Mouse (Mus musculus) spleen, postnatal 10 days (tissue): ENCODE measurements around the gene Cntfr.

Source experiments
- DNase-seq, 2 experiments: peaks; one replicate each; pipeline ENCODE4 v3.0.0; 2021 to 2022; ENCODE audit warnings: low spot score in 2 of 2

Cntfr gene

DNA sequence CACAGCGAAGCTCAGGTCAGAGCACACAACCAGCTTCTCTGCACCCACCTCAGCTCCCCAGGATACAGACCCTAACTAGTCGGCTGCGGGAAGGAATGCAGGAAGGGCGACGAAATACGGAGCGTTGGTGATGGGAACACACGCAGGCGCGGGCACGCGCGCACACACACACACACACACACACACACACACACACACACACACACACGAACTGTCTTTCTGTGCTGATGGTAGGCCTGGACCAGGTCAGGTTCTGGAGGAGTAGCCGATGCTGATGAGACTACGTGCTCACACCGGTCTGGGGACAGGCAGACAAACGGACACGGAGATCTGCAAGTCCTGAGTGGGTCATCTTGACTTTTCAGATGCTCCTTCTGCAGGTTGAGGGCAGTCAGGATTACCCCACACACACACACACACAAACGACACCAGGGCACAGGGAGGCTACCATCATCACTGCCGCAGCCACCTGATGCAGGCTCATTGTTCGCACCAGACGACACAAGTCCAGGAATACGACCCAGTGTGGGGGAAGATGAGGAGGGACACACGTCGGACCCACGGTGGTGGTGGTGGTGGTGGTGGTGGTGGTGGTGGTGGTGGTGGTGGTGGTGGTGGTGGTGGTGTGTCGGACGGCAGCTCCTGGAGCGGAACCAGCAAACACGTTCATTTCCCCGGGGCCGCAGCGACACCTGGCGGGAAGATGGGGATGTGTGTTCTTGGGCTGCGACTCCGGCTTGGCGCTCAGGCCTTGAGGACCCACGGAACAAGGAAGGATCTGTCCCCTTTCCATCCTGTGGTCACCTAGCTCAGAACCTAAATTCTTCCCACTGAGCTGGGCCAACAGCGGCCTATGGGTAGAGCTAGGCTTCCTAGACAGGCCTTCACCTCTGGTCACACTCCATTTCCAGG, at the start of gene Cntfr:
Gene Cntfr, minus strand, starts transcription at position 160 of the 912 bp plus-strand sequence.
- peak; percentile 52 to 81 for DNase-seq

DNA sequence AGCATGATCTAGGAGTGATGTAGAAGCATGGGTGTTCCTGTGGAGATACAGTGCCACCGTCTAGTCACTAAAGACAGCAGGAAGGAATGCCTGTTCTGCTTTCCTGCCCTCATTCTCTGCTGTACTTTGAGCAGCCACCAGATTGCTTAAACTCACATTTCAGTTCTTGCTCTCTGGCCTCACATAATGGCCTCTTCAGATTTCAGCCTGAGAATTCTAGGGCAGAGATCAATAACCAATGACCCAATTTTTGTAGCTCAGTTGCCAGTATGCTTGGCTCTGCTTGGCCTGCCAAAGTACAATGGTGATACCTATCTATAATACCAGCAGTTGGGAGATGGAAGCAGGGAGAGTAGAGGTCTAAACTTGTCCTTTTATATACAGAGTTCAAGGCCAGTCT, 48.1 kb upstream of the Cntfr start:
- DNase-seq = no peak

DNA sequence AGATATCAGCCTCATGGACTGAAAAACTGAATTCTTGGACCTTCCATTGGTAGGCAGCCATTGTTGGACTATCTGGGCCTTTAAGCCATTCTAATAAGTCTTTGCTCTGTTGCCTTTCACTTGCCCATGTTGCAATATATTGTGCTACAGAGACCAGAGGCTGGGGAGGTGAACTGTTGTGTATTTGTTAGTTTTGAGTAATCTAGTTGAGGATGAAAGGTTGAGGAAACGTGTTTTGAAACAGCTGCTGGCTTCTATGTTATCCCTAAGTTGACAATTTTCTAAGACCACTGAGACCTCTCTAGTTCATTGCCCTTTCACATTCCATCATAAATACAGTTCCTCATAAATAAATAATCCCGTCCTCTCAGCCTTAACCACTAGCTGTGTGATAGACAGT, 47.2 kb upstream of the Cntfr start:
- no peak for DNase-seq

DNA sequence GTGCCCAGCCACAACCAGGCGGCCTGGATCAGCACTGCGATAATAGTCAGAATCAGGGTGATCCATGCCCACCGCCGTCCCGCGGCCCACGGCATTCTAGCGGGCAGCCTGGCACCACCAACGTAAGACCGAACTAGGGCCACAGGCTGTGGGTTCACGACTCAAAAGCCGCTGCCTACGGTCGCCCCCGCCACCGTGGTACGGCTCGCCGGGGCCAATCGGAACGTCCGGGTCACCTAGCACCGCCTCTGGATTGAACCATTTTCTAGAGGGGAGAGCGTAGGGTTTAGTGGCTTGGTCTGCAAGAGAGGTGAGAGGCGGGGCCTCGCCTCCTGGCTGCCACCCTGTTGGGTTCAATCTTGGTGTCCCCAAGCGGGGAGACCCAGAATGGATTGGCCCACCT, 44.3 kb upstream of the Cntfr start:
- peak; percentile 77 to 88 for DNase-seq

DNA sequence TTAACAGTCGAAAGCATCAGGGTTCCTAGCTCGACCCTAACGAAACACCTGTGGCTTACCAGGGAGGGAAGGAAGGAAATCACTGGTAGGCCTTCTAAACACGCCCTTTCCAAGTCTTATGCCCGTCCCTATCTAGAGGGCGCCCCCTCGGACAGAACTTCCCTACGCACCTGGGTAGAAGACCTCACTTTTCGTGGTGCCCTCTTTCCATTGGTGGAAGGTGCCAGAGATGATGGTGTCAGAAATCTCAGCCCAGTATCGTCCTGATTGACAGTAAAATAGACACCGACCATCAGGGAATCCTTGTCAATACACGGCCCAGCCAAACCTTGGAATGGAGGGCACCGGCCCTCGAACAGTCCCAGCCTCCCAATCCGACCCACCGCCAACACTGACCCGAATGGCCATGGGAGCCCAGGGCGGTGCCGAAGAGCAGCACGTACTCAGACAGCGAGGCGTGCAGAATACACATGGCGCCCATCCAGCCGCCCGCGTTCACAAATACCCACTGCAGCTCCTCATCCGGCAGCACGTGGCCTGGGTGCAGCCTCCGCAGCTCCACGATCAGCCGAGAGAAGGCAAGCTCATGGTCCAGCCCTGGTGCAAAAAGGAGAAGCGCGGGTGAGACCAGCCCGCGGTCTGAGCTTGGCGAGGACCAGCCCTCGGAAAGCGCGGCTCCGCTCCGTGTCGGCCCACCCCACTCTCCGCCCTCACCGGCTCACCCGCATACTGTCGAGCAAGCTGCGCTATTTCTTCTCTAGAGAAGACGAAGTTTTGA, 43.7 kb upstream of the Cntfr start:
- DNase-seq = peak in 1 of 2 experiments; percentile 67

DNA sequence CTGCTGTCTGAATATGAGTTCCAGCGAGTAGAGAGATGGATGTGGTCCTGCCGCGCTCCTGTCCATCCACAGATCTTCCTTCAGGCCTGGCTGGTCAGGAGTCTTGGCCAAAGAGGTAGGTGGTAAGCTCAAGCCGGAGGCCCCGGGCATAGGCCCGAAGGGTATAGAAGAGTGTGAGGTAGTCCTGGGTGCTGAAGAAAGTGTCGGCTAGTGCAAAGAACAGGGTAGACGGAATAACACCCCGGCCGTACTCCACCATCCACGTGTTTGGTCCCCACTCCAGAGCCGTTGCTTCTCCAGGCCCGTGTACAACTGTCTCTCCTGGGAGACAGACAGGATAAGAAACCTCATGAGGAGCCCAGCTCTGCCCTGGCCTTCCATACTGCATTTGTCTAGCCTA, 42.4 kb upstream of the Cntfr start:
- no peak for DNase-seq

DNA sequence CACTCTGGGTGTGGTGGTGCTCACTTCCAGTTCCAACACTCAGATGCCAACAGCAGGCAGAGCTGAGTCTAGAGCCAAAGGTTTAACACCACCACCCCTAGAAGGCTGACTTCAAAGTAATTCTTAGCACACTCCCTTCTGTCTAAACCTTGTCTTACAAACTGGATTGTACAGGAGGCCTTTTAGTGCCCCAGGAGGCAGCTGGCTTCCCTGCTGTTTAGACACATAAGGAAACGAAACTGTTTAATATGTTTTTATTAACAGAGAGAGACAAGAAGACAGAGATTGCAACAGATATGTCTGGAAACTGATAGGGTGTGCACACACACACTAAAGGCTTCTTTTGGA, 41.3 kb upstream of the Cntfr start:
- DNase-seq = no peak

DNA sequence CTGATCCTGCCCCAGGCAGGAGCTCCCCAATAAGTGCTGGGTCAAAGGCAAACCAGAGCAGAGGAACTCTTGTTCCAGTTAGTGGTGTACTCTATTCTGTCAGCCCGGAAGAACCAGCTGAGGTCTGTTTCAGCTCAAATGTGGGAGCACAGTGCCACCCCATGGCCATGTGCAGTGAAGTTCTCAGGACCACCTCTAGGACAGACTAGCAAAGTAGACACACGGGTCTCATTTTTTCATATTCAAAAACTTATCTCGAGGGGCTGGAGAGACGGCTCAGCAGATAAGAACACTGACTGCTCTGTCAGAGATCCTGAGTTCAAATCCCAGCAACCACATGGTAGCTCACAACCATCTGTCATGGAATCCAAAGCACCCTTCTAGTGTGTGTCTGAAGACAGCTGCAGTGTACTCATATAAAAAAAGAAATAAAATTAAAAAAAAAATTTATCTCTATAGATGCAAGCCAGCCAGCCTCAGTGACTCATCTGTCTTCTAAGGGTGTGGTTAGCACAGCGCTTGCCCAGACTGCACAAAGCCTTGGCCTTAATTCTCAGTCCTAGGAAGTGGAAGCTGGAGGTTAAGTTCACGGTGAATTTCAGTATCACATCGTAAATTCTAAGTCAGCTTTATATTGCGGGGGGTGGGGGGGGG, 40.8 kb upstream of the Cntfr start:
- DNase-seq = peak; percentile 29 to 79

DNA sequence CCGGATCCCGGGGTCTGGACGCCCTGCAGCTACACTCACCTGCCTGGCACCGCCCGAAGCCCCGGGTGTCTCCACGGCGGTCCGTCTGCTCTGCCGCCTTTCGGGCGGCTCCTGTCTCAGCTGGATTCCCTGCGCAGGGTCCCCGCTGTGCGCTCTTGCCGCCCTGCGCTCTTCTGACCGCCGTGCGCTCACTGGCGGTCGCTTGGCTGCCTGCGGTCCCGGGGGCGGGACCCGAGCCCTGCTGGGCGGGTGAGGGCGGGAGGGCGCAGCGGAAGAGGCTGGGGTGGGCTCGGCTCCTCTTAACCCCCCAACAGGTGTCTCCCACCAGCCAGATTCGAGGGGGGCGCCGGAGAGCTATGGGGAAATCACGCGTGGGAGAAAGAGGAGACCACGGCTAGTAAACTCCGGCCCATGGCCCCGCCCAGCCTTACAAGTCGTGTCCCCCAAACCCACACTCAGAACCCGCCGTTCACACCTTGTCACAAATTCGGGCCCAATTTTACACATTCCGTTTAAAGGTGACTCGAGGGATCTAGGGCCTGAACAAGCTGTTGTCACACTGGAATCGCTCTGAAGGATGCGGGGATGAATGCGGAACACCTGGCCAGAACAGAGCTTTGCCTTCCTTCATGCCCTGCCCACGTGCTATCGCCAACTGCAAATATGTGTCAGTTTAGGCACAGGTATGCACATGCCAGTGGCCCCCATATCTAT, 34.3 kb upstream of the Cntfr start, which contains the start of gene Arid3c:
Gene Arid3c, minus strand, starts transcription at position 91 of the 714 bp plus-strand sequence.
- no peak for DNase-seq

DNA sequence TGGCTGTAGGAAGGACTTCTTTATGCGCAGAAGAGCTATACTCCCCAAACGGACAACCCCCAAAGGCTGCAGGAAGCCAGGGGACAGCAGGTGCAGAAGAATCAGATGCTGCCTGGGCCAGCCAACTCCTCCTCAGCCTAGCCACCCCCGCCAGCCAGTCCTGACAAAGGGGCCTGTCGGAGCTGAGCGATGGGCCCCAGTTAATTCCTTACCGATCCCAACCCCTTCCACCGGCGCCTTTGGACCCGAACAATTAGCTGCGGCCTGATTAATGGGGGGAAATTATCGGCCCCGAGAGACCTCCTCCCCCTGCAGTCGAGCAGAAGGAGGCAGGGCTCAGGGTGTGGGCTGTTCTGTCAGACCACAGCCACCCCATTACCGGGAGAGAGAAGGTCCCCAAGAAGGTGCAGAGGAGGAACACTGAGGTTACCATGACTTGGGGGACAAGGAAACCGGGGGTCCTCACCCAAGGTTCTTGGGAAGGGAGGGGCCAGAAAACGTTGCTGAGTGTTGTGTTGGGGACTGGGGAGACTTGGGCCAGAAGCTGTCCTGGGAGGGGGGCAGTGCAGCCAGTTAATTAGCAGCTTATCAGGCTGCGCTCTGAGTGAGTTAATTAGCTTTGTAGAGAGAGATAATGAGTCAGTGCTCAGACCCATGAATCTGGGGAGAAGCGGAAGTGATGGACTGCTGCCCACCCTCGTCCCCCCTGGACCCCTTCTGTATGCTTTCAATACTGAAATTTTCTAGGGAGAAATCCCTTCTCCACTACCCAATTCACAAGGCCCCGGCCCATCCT, 30.1 kb upstream of the Cntfr start:
- DNase-seq = no peak

DNA sequence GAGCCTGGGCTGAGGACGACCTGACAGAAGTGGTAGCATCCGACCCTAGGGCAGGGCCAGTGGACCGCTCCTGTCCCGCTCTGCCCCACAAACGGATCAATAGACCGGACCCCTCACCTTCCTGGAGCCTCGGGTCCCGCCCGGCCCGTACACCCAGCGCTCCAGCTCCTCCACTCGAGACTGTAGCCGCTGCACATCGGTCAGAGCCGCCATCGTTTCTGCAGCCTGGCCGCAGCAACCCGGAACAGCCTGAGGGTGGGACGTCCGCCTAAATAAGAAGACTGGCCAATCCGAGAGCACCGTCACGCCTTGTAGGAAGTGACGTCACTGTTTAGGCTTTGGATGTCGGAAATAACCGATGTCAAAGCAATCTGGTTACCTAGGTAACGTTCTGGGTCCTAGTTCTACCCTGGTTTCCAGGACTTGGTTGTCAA, 26.0 kb upstream of the Cntfr start, which contains the start of gene Dctn3:
Gene Dctn3, minus strand, starts transcription at position 253 of the 434 bp plus-strand sequence.
- peak; percentile 71 to 87 for DNase-seq

DNA sequence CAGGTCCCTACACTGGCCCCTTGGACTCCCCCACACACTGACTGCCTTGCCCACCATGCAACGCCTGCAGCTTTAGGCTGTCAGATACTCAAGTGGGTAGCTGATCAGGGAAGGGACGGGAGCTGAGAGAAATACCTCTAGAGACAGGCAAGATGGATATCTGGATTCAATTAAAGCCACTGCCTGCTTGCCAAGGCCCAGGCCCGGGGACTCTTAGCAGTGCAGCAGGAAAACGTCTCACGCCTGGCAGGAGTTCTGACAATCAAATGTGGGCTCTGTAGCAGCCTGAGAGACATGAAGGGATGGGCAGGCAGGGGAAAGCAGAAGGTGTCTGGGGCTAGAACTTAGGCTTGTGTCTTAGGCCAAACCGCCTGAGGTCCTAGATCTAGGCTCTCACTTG, 19.9 kb upstream of the Cntfr start:
- DNase-seq = no peak

DNA sequence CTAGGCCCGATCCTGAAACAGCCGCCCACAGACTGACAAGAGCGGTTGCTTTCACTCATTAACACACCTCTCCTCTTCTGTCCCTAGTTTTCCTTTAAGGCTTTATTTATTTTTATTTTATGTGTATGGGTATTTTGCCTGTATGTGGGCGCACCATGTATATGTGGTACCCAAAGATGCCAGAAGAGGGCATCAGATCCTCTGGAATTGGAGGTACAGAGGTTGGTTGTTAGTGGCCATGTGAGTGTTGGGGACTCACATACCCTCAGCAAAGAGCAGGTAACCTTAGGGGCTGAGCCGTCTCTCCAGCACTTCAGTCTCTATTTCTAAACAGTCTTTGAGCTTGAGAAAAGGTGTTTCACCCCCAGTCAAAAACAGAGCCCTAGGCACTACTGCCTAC, 18.7 kb upstream of the Cntfr start:
- DNase-seq = peak in 1 of 2 experiments; percentile 53

DNA sequence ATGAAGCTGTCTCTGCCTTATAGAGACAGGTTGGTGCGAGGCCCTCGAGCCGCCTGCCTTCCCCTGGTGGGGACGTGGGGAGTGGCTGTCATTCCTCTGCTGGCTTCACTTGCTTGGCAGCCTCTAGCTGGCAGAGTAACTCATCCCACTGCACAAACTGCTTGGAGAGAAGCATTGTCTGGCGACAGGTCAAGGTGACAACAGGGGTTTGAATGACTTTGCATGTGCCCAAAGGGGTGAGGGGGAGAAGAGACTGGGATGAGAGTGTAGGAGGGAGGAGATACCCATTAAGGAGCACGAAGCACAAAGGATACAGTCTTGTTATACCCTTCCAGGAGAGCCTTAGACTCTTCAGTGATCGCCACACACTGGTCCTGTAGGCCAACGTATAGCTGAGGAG, 18.2 kb upstream of the Cntfr start:
- no peak for DNase-seq

DNA sequence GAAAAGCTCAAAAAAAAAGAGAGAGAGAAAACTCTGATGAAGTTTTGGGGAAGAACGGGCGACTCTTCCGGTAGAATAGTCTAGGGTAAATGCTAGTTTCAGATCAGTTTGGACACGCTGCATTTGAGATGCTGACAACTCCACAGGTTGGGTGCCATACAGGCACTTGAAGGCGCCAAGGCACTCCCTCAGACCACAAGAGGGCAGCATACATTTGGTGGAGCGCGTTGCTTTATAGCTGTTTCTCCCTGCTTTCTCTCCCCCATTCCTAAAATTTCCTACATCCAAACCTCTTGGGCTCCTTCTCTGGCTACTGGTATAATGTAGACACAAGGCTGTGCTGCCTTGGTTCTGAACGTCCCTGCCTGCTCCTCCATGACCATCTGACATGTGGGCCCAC, 17.4 kb upstream of the Cntfr start:
- DNase-seq = peak; percentile 43 to 71

DNA sequence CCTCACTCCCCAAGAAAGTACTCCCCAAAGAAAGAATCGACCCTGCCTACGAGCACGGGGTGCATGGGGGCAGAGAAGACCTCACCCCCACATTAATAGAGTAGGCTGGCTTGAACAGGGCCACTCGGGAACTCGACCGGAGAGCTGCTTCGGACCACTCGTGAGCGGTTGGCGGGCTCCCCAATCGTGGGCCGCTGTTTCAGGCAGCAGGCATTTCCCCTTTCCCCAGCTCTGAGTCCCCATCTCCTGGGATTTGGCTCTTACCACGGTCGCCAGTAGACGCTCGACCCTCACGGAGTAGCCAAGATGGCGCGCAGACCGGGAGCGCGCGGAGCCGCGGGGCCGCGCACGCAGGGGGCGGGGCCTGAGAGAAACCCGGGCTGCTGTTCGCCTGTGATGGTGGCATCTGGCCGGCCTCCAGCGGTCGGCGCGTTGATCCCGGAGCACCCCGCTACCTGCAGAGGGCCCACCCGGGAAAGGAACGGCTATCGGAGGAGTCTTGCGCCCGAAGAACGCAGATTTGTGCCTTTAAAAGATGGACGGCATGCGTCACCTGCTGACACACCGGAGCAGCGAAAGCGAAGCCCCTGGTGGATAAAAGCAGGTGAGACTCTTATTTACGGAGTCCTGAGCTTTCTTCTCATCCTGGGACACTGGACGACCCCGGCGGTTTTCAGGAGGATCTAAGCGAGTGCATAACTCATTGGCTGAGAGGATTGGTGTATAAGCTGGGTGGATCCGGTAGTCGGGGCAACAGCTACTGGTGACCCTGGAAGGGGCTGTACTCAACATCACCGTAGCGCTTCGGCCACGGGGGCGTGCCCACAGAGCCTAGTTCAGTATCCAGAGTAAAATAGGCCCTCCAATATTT, 16.5 kb upstream of the Cntfr start, which contains the start of gene Rpp25l:
Gene Rpp25l, minus strand, starts transcription at position 338 of the 871 bp plus-strand sequence.
- peak; percentile 85 to 91 for DNase-seq

DNA sequence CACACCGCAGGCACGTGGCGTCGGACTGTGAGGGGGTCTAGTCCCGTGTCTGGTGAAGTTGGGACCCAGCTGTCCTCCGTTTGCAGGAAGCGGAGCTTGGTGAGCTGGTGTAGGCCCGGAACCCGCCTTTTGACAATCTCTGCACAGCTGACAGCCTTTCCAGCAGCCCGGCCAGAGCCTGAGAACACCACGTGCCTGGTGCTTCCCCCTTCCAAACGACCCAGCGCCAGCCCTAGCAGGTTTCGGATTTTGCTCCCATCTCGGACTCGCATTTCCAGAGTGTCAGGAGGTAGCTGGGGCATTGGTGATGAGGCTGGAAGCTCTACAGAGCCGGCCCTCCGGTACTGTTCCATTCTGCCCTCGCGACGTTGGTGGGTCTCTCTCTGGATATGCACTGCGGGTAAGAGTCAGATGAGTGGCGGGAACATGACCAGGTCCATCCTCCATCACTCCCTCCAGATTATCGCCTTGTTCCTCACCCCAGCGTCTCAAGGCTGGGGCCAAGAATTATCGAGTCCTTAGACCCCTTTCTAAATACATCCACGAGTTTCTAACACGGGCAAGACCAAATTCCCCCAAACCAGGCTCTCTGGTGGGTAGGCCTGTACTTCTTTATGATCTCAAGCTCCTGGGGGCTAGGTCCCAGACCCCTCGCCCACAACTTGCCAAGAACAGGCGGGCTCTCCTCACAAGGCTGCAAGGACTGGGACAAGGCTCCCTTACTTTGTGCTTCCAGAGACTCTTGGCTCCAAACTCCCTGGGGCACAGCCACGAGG, 15.7 kb upstream of the Cntfr start:
- DNase-seq = no peak

DNA sequence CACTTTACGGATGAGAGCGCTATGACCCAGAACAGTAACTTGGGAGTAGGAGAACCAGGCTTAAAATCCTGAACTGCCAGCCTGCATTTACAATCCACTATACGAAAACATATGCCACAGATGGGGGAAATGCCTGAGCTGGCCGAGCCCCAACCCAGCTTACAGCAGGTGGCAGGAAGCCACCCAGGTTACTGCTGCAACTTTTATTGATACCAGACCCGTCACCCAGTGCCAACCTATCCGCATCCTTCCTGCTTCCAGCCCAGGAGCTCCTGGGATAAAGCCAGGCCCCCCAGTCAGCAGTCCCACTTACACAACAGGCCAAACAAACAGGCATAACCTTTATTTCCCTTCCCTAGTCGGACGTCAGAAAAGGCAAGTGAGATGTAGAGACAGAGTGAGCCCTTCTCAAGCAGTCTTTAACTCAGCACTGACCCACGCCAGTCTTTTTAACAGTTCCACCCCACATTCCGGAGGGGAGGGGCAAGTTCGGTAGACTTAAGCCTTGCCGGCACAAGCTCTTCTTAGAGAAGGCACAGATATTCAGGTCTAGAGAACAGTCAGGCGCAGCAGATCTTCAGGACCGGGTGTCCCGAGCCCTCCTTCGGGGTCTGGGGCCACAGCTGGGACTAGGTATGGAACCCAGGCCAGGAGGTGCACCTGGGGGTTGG, 15.0 kb upstream of the Cntfr start:
- no peak for DNase-seq
